Mouse (Mus musculus): ENCODE measurements around the gene Smarca4.

The Smarca4 gene

DNA sequence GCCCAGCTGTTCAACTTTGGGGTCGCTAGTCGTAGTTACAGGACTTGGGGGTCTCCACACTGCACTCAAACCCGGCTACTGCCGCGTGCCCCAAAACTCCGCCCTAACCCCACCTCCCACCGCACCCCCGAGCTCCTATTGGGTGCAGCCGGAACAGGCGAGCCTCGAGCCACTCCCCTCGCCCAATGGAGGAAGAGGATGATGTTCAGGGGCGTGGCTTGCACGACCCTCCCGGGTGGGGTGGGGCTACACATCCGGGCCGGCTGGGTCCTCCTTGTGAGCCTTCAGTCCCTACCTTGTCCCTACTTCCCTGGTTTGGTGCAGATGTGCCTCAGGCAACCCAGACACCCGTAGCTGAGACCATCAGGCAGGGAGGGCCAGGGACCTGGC lies 108.2 kb downstream of the Smarca4 start:
- DNase-seq (ENCODE audit: low read depth) = peak; percentile 90

DNA sequence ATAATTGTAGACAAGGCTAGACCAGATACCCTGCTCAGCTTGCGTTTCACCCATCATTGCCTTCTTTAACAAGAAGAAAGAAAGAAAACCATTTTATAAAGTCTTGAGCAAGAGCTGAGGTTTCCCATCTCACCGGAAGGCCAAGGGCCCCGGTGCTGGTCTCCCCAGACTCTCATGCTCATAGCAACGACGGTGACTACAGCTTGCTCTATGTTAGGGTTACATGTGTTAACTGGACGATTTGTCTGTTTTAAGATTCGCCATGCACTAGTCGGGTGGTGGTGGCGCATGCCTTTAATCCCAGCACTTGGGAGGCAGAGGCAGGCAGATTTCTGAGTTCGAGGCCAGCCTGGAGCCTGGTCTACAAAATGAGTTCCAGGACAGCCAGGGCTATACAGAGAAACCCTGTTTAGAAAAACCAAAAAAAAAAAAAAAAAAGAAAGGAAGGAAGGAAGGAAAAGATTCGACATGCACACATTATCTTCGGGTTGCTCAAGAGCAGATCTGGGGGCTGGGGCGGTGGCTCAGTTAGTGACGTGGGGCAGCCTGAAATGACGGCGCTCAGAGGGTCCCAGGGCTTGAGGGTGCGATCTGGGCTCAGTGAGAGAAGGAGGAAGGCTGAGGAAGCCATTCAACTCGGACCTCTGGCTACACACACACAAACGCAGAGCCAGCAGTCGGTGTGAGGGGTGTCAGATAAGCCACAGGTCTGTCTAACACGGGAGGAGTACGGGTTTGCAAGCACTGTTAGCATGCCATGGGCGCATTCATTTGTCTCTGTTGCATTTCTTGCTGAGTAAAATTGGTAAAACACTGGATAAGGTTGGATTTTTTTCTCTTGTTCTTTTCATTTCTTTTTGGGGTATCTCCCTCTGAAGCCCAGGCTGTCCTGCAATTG lies 109.5 kb downstream of the Smarca4 start:
- peak; percentile 24 for DNase-seq (ENCODE audit: low read depth)

DNA sequence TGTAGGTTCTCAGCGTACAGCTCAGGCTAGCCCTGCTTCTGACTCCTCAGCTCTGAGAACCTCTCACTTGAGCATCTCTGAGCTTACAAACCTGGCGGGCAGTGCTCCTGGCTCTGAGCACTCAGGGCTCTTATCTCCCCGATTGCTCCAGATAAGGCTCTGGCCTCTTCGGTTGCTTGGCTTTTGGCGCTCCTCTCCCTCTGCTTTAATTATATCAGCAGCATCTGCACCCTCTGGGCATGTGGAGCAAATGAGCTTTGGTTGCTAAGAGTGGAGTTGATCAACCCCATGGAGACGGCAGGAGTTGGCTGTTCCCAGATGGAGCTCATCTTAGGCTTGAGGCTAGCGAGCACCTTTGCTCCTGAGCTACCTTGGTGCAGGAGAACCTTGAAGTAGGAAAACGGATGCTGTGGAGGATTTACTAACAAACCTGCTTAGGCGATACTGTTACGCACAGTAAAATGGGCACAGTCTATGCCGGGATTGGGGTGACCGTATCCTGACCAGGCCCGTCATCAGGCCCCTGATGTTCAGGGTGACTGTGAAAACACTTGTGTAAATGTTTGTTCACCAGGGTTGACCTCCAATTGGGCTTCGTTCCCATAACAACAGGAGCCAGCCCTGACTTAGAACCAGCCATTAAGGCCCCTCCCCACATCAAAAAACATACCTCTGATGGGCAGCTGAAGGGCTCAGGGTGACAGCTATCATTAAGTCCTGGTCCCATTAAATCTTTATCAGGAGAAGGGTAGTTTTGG lies 110.4 kb downstream of the Smarca4 start:
- no peak for DNase-seq (ENCODE audit: low read depth)

DNA sequence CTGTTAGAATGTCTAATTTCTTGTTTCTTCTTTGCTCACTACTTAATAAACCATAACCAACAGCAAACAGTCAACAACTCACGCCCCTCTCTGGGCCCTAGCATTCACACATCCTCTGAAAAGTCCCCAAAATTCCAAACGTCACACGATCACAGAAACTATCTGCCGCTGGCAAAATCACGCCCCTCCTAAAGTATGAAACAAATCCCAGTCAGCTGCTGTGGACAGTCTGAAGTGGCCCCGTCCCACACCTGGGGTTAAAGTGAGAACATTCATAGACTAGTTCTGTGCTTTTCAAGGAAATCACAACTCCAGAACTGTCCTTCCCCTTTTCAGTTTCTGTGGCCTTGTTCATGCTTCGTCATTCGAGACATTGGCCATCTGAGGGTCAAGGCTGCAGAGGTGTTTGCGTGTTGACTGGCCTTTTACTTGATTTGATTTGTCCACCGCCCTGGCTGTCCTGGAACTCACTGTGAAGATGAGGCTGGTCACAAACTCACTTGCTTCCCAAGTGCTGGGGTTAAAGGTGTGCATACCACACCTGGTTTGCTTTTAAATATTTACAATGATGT lies 112.4 kb downstream of the Smarca4 start:
- DNase-seq (ENCODE audit: low read depth) = no peak

DNA sequence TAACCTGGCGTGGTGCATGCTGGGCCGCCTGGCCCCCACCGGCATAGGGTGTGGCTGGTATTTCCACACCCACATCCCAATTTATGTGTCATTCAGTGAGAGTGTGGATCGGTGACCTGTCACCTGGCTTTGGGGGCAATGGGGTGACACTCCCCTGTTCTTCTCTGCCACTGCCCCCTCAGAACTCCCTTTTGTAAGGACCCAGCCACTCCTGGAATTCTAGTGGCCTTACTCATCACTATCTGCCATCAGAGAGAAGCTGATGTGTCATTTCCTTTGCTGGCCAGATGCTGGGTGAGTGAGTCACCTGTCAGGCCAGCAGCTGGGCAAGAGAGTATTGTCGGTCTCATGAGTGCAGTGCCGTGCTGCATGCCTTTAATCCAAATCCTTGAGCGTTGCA lies 113.3 kb downstream of the Smarca4 start:
- no peak for DNase-seq (ENCODE audit: low read depth)

DNA sequence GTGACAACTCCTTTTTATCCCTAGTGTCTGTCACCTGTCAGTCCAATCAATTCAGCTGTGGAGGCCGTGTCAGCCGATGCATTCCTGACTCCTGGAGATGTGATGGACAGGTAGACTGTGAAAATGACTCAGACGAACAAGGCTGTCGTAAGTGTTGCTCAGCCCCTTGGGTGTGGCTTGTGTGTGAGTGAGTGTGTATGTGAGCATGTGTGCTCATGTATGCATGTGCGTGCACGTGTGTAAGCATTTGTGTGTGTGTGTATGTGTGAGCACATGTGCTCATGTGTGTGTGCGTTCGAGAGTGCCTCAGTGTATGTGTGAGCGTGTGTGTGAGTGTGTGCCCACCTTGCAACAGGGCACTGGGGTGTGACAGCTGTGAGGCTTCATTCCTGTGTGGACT lies 116.3 kb downstream of the Smarca4 start:
- no peak for DNase-seq (ENCODE audit: low read depth)

DNA sequence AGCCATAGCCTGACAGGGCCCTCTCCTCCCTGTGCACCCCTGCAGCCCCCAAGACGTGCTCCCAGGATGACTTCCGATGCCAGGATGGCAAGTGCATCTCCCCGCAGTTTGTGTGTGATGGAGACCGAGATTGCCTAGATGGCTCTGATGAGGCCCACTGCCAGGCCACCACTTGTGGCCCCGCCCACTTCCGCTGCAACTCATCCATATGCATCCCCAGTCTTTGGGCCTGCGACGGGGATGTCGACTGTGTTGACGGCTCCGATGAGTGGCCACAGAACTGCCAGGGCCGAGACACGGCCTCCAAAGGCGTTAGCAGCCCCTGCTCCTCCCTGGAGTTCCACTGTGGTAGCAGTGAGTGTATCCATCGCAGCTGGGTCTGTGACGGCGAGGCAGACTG lies 117.5 kb downstream of the Smarca4 start:
- DNase-seq (ENCODE audit: low read depth) = no peak

DNA sequence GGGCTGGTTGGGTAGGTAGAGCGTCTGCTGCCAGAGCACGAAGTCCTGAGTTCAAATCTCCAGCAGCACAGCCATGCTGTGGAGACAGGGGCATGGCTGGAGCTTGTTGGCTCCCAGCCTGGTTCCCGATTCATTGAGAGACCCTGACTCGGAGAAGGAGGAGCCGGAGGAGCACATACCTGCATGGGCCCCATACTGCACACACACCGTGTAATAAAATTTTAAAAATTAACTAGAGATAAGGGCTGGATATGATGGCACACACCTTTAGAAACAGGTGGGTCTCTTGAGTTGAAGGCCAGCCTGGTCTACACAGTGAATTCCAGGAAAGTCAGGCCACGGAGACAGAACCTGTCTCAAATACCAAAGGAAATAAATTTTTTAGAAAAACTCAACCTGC lies 118.0 kb downstream of the Smarca4 start:
- no peak for DNase-seq (ENCODE audit: low read depth)

DNA sequence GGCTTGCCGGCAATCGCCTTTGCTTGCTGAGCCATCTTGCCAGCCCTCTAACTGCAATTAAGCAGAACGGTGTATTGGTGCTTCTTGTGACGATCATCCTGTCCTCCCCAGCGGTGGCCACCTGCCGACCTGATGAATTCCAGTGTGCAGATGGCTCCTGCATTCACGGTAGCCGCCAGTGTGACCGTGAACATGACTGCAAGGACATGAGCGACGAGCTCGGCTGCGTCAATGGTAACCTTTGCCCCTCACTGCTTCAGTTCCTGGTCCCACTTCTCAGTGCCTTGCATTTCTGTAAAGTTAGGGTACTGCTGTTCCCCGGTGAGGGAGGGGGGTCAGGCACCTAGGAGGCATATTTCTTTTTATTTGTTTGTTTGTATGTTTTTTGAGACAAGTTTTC lies 119.2 kb downstream of the Smarca4 start:
- DNase-seq (ENCODE audit: low read depth) = no peak

DNA sequence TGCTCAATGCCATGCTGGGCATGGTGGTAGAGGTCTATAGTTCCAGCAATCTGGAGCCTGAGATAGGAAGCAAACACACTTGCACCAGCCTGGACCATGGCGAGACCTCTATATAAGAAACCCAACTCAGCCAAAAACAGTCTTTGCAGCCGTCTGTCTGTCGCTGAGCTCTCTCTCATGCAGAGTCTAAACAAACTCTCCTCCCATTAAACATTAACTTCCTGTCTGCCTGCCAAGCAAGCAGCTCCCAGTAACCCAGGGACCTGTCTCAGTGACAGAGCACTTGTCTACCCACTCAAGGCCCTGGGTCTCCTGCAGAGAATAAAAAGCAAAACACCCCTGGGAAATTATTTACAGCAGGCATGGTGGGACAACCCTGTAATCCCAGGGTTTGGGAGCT lies 120.6 kb downstream of the Smarca4 start:
- no peak for DNase-seq (ENCODE audit: low read depth)

DNA sequence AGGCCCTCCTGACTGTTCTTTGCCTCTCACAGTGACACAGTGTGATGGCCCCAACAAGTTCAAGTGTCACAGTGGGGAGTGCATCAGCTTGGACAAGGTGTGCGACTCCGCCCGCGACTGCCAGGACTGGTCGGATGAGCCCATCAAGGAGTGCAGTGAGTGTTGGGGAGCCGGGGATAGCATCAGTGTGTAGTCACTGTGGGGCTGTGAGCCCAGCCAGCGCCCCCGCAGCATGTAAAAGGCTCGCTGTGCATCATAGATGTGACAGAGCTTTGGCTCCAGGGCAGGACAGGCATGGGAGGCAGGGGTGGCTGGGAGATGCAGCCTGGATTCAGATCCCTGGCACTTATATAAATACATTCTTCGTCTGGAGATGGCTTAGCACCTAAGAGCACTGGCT lies 121.2 kb downstream of the Smarca4 start:
- no peak for DNase-seq (ENCODE audit: low read depth)

DNA sequence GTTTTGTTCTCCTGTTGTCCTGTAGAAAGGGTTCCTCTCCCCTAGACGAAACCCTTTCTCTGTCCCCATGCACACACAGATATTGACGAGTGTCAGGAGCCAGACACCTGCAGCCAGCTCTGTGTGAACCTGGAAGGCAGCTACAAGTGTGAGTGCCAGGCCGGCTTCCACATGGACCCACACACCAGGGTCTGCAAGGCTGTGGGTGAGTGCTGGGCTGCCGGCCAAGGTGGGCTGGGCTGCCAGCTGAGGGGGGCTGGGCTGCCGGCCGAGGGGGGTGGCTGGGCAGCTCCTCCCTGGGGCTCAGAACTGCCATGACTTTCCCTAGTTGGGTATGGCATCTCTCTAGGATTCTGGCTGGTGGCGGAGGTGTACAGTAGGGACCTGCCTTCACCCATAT lies 122.8 kb downstream of the Smarca4 start:
- DNase-seq (ENCODE audit: low read depth) = no peak

DNA sequence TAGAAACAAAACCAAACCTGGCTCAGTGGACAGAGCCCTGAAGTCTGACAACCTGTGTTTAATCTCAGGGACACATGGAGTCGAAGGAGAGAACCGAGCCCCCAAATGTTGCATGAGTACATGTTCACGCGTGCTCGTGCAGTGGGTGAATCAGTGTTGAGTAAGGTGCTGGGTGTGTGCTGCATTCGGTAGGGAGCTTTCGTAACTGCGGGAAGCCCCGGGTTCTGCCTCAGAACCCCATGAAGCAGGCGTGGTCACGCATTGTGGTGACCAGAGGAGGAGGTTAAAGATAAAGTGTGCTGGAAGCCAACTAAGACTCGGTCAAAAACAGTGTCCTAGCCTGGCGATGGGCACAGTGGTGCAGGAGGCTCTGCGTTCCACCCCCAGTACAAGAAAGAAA lies 124.5 kb downstream of the Smarca4 start:
- DNase-seq (ENCODE audit: low read depth) = no peak

DNA sequence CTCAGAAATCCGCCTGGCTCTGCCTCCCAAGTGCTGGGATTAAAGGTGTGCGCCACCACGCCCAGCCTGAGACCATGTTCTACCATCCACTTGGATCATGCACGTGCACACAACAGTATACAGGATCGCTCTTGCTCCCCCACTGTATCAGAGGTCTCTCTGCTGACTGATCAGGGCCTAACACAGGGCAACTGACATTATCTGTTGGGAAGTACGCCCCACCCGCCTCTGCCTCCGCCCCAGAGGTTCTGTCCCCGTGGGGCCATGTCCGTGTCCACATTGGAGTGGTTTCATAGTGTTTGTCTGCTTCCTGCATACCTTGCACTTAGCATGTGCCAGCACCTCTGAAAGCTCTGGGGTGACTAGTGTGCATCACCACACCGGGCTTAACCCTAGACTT lies 125.5 kb downstream of the Smarca4 start:
- no peak for DNase-seq (ENCODE audit: low read depth)

DNA sequence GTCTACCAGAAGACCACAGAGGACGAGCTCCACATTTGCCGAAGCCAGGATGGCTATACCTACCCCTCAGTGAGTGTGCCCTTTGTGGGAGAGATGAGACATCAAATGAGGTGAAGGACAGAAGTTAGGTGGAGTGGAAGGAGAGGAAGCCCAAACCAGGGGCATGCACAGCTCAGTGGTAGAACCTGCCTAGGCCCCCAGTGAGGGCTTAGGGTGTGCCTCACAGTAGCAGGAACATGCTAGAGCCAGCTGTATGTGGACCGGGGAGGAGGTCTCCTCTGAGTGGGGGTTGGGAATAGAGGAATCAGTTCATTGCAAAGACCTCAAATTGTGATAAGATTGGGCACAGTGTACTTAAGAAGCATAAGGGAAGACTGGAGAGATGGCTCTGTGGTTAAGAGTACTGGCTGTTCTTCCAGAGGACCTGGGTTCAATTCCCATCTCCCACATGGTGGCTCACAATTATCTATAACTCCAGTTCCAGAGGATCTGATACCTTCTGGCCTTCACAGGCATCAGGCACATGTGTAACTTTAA lies 131.3 kb downstream of the Smarca4 start:
- no peak for DNase-seq (ENCODE audit: low read depth)

DNA sequence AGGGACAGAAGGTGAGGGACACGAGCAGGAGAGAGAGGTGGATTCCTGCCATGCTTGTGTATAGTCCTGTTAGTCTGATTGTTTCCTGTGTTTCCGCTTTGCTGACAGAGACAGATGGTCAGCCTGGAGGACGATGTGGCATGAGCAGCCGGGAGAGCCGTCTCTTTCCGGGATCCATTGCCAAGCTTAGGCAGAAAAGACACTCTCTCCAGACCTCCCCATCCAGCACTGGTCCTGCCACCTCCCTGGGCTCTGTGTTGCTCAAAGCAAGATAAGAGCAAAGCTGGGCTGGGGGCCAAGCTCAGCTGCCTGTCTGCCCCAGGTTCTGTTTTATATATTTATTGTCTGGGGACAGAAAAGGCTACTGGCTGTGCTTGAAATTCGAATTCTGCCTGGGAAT lies 132.1 kb downstream of the Smarca4 start:
- DNase-seq (ENCODE audit: low read depth) = no peak

DNA sequence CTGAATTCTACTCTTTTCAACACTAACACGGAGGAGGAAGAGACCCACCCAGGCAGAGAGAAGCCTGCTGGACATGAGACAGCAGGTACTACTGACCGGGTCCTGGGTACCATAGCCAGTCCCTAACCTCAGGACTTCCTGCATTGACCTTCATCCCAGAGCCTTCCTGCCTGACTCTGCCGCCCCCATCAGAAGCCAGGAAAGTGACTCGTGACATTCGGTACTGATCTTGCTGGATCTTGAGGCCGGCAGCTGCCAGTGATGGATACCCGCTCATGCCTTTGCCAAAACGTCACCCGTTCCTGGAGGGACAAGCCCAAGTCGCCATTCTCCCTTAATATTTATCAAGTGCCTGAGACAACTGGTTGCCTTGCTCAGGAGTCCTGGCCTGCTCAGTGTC lies 132.5 kb downstream of the Smarca4 start:
- DNase-seq (ENCODE audit: low read depth) = no peak

DNA sequence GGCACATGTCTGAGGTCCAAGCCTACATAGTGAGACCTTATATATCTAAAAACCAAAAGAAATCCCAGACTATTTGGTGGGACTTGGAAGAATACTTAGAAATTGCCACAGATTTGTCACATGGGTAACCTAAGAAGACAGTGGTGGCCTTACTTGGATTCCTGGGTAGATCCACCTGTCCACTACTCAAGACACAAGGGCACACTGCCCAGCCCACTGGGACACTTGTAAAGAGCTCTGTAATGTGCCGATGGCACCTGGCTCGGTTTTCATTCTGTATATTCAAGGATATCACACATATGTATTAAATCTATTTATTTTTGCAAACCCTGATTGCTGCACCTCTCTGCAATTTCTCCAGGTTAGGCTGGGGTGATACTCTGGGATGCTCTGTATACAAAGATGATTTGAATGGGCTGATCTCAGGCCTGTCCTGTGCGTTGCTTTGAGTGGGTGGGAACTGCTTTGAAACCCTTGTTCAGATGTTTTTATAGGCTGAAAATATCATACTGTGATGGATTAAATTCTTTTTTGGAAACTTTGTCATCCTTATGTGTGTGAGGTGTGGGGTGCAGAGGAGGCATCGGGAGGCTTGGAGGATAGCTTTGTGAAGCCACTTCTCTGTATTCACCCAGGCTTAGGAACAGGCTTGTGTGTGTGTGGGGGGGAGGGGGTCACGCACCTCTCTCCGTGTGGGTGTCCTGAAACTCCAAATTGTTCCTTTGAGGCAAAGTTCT lies 133.6 kb downstream of the Smarca4 start:
- DNase-seq (ENCODE audit: low read depth) = no peak

DNA sequence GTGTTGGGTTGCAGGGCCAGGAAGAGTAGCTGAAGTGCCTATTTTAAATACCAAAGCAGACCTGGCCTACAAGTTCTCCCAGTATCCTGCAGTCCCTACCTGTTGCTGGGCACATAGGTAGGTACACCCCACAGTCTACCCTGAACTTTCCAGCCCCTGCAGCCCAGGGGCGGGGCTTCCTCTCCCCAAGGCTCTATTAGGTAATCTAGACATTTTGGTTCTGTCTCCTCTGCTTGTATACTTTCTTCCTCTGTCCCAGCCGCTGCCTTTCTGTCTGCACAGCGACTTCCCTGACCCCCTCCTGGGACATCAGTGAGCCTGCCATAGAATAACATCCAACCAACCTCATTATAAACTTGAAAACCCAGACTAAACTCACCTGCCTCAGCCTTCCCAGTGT lies 134.4 kb downstream of the Smarca4 start:
- DNase-seq (ENCODE audit: low read depth) = no peak

DNA sequence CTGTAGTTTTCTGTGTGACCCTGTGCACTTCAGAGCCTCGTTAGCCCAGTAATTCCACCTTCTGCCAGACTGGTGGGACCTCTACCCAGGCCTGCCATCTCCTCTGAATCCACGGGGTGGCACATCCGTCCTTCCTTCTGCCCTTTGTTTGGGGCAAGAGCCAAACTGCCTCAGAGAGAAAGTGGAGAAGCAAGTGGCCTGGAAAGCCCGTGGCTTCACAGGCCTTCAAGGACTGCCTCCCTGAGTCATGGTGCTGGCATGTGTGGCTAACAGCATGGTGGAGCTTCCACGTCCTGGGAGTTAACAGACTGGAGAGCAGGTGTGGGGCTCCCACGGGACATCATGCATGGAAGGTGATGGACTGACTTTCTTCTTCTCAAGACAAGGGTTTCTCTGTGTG lies 135.4 kb downstream of the Smarca4 start:
- DNase-seq (ENCODE audit: low read depth) = no peak

DNA sequence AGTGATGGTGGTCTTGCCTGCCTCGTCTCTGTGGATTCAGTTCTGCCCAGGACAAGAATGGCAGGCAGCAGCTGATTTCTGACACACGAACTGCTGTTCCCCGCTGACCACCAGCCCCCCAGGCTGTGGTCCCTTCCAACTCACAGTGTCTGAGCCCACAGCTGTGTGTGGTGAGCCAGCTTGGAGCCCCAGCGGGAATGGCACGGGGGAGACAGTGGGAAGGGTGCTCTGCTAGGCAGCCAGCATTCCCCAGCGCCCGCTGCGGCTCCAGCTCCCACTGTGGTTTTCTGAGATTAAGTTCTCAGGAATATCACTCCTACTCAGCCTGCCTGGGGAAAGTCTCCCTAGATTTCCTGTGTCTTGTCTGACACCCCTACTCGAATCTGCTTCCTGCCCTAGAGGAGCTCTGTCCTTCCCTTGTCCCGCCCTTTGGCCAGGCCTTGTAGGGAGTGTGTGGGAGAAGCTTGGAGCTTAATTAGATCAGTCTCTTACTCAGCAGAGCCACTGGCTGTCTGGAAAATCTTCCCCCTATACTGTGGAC lies 136.4 kb downstream of the Smarca4 start:
- no peak for DNase-seq (ENCODE audit: low read depth)
